Mouse (Mus musculus): ENCODE measurements around the gene Trpc4. TPM values are rescaled to one million over a fixed set of nuclear protein-coding genes. Genes with fewer than 3 reads are reported as not detected.

Trpc4 gene
- polyA plus RNA-seq, 1 experiment, result not detected

DNA sequence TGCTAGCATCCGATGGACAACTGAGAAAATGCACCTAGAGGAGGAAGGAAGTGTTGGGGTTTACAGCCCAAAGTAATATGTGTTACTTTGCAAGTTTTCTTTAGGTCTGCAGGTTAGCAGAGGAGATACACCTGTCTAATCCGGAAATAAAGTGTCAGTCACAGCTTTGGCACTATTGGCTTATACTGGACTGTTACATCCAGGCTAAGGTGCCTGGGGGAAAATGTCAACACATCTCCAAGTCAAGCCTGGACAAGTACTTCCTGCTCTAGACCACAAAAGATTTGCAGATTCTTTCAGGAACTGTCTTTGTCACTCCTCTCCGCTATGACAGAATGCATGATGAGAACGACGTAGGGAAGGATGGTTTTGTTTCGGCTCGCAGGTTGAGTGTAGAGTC, 83.6 kb downstream of the Trpc4 start:
- H3K4me3 ChIP-seq, result no peak overlapping the region
- no peak overlapping the region for H3K4me2 ChIP-seq (ENCODE audit: low read depth)
- no peaks in the 10 kb centered on the region for H3K36me3 ChIP-seq (ENCODE audit: control insufficient read depth, insufficient read depth)
- TF ChIP-seq TCF3 (IDR thresholded peaks at IDR 0.05; ENCODE audit: insufficient read length, low read depth), result no peak
- no peak for TF ChIP-seq MYOD1 (IDR thresholded peaks at IDR 0.05; ENCODE audit: control insufficient read depth in 1 of 3, insufficient read length in 2 of 3, low read depth in 2 of 3)
- no peak for TF ChIP-seq SRF (IDR thresholded peaks at IDR 0.05; ENCODE audit: control insufficient read depth, insufficient read length, low read depth)
- no peak for TF ChIP-seq POLR2A (IDR thresholded peaks at IDR 0.05; ENCODE audit: insufficient read length, low read depth)
- TF ChIP-seq REST (IDR thresholded peaks at IDR 0.05; ENCODE audit: insufficient read depth, insufficient read length), result no peak
- no peak for TF ChIP-seq POLR2AphosphoS2 (IDR thresholded peaks at IDR 0.05; ENCODE audit: insufficient read length, low read depth)
- TF ChIP-seq E2F4 (IDR thresholded peaks at IDR 0.05; ENCODE audit: insufficient read depth), result no peak
- TF ChIP-seq TCF12 (IDR thresholded peaks at IDR 0.05; ENCODE audit: insufficient read depth, poor library complexity, severe bottlenecking), result no peak
- TF ChIP-seq MYOG (IDR thresholded peaks at IDR 0.05; ENCODE audit: control insufficient read depth in 1 of 3, insufficient read depth in 1 of 3, insufficient read length in 2 of 3, low read depth in 2 of 3), result no peak
- TF ChIP-seq MAX (IDR thresholded peaks at IDR 0.05; ENCODE audit: low read depth), result no peak
- TF ChIP-seq CEBPB (IDR thresholded peaks at IDR 0.05; ENCODE audit: insufficient read depth, poor library complexity, severe bottlenecking), result no peak
- TF ChIP-seq USF1 (IDR thresholded peaks at IDR 0.05; ENCODE audit: low read depth), result no peak
- H3K27me3 ChIP-seq (ENCODE audit: control insufficient read depth, insufficient read depth, insufficient read length), result no peaks in the 10 kb centered on the region
- no peaks in the 10 kb centered on the region for H3K79me2 ChIP-seq (ENCODE audit: control insufficient read depth, insufficient read depth)
- H3ac ChIP-seq (ENCODE audit: control insufficient read depth, insufficient read length), result no peak overlapping the region

DNA sequence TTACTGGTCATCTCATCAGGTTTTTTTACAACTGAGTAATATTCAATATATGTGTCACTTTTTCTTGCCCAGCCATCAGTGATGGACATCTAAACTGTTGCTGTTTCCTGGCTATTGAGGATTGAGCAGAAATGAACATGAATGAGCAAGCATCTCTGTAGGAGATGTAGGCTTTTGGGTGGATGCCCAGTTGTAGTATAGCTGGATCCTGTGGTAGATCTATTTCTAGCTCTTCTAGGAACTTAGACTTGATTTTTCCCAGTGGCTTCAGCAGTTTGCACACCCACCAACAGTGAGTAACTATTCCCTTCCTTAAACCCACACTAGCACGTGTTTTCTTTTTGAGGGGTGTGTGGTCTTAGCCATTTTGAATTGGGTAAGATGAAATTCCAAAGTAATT, 87.3 kb downstream of the Trpc4 start:
- H3K79me2 ChIP-seq (ENCODE audit: control insufficient read depth, insufficient read depth), result no peaks in the 10 kb centered on the region
- H3K36me3 ChIP-seq (ENCODE audit: control insufficient read depth, insufficient read depth), result no peaks in the 10 kb centered on the region
- H3ac ChIP-seq (ENCODE audit: control insufficient read depth, insufficient read length), result no peak overlapping the region
- no peak overlapping the region for H3K4me2 ChIP-seq (ENCODE audit: low read depth)
- no peak overlapping the region for H3K4me3 ChIP-seq
- TF ChIP-seq MYOG (IDR thresholded peaks at IDR 0.05; ENCODE audit: control insufficient read depth in 1 of 3, insufficient read depth in 1 of 3, insufficient read length in 2 of 3, low read depth in 2 of 3) (no peak), TCF3 (IDR thresholded peaks at IDR 0.05; ENCODE audit: insufficient read length, low read depth) (no peak), MAX (IDR thresholded peaks at IDR 0.05; ENCODE audit: low read depth) (no peak), E2F4 (IDR thresholded peaks at IDR 0.05; ENCODE audit: insufficient read depth) (no peak), CEBPB (IDR thresholded peaks at IDR 0.05; ENCODE audit: insufficient read depth, poor library complexity, severe bottlenecking) (no peak), REST (IDR thresholded peaks at IDR 0.05; ENCODE audit: insufficient read depth, insufficient read length) (no peak), POLR2A (IDR thresholded peaks at IDR 0.05; ENCODE audit: insufficient read length, low read depth) (no peak), MYOD1 (IDR thresholded peaks at IDR 0.05; ENCODE audit: control insufficient read depth in 1 of 3, insufficient read length in 2 of 3, low read depth in 2 of 3) (no peak), USF1 (IDR thresholded peaks at IDR 0.05; ENCODE audit: low read depth) (no peak), SRF (IDR thresholded peaks at IDR 0.05; ENCODE audit: control insufficient read depth, insufficient read length, low read depth) (no peak), POLR2AphosphoS2 (IDR thresholded peaks at IDR 0.05; ENCODE audit: insufficient read length, low read depth) (no peak), TCF12 (IDR thresholded peaks at IDR 0.05; ENCODE audit: insufficient read depth, poor library complexity, severe bottlenecking) (no peak)
- no peaks in the 10 kb centered on the region for H3K27me3 ChIP-seq (ENCODE audit: control insufficient read depth, insufficient read depth, insufficient read length)

DNA sequence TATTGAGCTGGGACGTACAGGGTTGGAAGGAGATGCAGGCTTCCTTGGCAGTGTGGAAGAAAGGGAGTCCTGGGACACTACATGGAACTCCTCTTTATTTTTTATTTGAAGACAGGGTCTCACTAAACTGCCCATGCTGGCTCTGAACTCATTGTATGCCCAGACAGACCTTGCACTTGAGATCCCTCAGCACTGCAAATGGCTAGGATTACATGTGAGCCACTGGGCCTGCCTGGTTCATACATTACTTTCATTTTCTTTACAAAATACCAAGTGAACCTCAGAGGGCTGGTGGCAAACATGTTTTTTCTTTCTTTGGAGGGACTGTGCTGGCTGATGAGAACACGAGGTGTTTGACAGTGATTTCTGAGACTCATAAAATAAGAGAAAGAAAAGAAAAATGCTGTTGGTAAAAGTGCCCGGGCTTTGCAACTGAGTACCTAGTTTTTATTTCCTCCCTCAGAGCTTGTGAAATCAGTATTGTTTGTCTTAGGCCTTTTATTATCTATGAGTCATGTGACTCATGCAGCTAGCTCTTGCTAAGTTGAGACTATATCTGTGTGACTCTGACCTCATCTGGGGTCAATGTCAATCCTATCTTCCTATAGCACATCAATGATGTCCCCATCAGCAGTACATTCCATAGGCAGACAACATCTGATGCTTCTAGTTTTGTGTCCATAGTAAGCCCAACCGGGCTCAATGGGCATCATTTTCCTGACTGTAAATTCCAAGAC, 89.1 kb downstream of the Trpc4 start:
- H3K79me2 ChIP-seq (ENCODE audit: control insufficient read depth, insufficient read depth), result no peaks in the 10 kb centered on the region
- H3K4me2 ChIP-seq (ENCODE audit: low read depth), result no peak overlapping the region
- H3K36me3 ChIP-seq (ENCODE audit: control insufficient read depth, insufficient read depth), result no peaks in the 10 kb centered on the region
- no peak overlapping the region for H3K4me3 ChIP-seq
- no peak overlapping the region for H3ac ChIP-seq (ENCODE audit: control insufficient read depth, insufficient read length)
- TF ChIP-seq MYOG (IDR thresholded peaks at IDR 0.05; ENCODE audit: control insufficient read depth in 1 of 3, insufficient read depth in 1 of 3, insufficient read length in 2 of 3, low read depth in 2 of 3) (no peak), CEBPB (IDR thresholded peaks at IDR 0.05; ENCODE audit: insufficient read depth, poor library complexity, severe bottlenecking) (no peak), USF1 (IDR thresholded peaks at IDR 0.05; ENCODE audit: low read depth) (no peak), SRF (IDR thresholded peaks at IDR 0.05; ENCODE audit: control insufficient read depth, insufficient read length, low read depth) (no peak), POLR2AphosphoS2 (IDR thresholded peaks at IDR 0.05; ENCODE audit: insufficient read length, low read depth) (no peak), TCF3 (IDR thresholded peaks at IDR 0.05; ENCODE audit: insufficient read length, low read depth) (no peak), MAX (IDR thresholded peaks at IDR 0.05; ENCODE audit: low read depth) (no peak), E2F4 (IDR thresholded peaks at IDR 0.05; ENCODE audit: insufficient read depth) (no peak), TCF12 (IDR thresholded peaks at IDR 0.05; ENCODE audit: insufficient read depth, poor library complexity, severe bottlenecking) (no peak), POLR2A (IDR thresholded peaks at IDR 0.05; ENCODE audit: insufficient read length, low read depth) (no peak), MYOD1 (IDR thresholded peaks at IDR 0.05; ENCODE audit: control insufficient read depth in 1 of 3, insufficient read length in 2 of 3, low read depth in 2 of 3) (no peak), REST (IDR thresholded peaks at IDR 0.05; ENCODE audit: insufficient read depth, insufficient read length) (no peak)
- no peaks in the 10 kb centered on the region for H3K27me3 ChIP-seq (ENCODE audit: control insufficient read depth, insufficient read depth, insufficient read length)

DNA sequence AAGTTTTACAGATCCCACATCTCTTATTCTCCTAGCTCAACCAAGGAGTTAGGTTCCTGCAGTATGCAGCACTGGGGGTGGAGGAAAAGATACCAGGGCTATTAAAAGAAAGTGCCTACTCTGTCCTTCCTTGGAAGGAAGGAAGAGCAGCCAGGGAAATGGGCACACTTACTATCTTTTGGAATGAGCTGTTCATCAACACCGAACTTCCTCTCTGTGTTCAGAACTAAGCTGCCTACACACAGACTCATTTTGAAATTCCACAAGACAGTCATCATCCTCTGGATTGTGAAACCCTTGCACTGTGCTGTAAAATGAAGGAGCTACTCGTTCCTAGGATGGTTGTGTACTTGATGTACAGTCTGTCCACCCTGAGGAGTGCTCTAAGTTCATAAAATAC, 90.6 kb downstream of the Trpc4 start:
- no peak overlapping the region for H3K4me2 ChIP-seq (ENCODE audit: low read depth)
- no peak overlapping the region for H3ac ChIP-seq (ENCODE audit: control insufficient read depth, insufficient read length)
- H3K4me3 ChIP-seq, result no peak overlapping the region
- TF ChIP-seq REST (IDR thresholded peaks at IDR 0.05; ENCODE audit: insufficient read depth, insufficient read length) (no peak), MYOG (IDR thresholded peaks at IDR 0.05; ENCODE audit: control insufficient read depth in 1 of 3, insufficient read depth in 1 of 3, insufficient read length in 2 of 3, low read depth in 2 of 3) (no peak), POLR2A (IDR thresholded peaks at IDR 0.05; ENCODE audit: insufficient read length, low read depth) (no peak), TCF12 (IDR thresholded peaks at IDR 0.05; ENCODE audit: insufficient read depth, poor library complexity, severe bottlenecking) (no peak), POLR2AphosphoS2 (IDR thresholded peaks at IDR 0.05; ENCODE audit: insufficient read length, low read depth) (no peak), CEBPB (IDR thresholded peaks at IDR 0.05; ENCODE audit: insufficient read depth, poor library complexity, severe bottlenecking) (no peak), MYOD1 (IDR thresholded peaks at IDR 0.05; ENCODE audit: control insufficient read depth in 1 of 3, insufficient read length in 2 of 3, low read depth in 2 of 3) (no peak), TCF3 (IDR thresholded peaks at IDR 0.05; ENCODE audit: insufficient read length, low read depth) (no peak), E2F4 (IDR thresholded peaks at IDR 0.05; ENCODE audit: insufficient read depth) (no peak), USF1 (IDR thresholded peaks at IDR 0.05; ENCODE audit: low read depth) (no peak), SRF (IDR thresholded peaks at IDR 0.05; ENCODE audit: control insufficient read depth, insufficient read length, low read depth) (no peak), MAX (IDR thresholded peaks at IDR 0.05; ENCODE audit: low read depth) (no peak)
- H3K36me3 ChIP-seq (ENCODE audit: control insufficient read depth, insufficient read depth), result no peaks in the 10 kb centered on the region
- H3K79me2 ChIP-seq (ENCODE audit: control insufficient read depth, insufficient read depth), result no peaks in the 10 kb centered on the region
- H3K27me3 ChIP-seq (ENCODE audit: control insufficient read depth, insufficient read depth, insufficient read length), result no peaks in the 10 kb centered on the region

All from myocyte (in vitro differentiated cells).